Mouse (Mus musculus) cerebellum, adult 11-12 months (tissue): ENCODE results near the gene Gcnt1.
A peak's percentile ranks its signal among the peaks of the same experiment; 100 is the strongest.

Experiments used
- DNase-seq: peaks from one replicate; pipeline ENCODE4 v3.0.0; 2022

Gene Gcnt1

DNA sequence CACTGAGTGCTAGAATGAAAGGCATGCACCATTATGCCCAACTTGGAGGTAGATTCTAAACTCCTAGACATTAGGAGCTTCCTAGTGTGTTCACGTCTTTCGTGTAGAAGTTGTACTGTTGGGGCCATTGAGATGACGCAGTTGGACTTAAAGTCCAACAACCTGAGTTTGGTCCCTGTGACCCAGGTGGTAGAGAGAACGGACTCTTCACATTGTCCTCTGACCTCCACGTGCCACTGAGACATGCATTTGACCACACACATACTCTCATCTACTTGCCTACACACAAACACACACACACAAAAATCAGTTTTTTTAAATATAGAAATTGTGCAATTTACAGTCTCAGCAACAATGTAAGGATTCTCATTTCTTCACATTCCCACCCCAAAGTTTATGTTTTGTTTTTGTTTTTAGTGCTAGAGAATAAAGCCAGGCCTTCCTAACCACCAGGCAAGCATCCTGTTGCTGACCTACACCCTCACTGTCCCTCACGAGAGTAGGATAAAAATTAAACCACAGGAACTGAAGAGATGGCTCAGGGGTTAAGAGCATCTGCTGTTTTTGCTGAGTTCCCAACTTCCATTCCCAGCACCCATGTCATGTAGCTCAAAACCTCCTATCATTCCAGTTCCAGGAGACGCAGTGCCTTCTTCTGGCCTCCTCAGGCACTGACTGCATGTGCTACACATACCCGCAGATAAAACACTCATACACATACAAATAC, 6.1 kb downstream of the Gcnt1 start:
- DNase-seq = no peak

DNA sequence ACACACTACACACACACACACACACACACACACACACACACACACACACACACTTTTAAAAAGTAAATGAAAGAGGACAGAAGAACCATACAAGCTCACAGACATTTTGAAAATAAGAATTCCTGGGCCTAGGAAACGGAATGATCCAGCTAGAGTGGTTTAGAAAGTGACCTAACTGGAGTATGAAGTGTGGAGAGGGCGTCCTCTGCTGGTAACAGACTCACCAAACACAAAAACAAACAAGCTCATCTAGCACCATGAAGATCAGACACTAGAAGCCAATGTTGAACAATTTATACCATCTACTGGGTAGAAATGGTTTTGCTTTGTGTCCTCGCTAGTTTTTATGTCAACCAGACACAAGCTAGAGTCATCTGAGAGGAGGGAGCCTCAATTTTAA, 7.9 kb downstream of the Gcnt1 start:
- peak; percentile 34 for DNase-seq

DNA sequence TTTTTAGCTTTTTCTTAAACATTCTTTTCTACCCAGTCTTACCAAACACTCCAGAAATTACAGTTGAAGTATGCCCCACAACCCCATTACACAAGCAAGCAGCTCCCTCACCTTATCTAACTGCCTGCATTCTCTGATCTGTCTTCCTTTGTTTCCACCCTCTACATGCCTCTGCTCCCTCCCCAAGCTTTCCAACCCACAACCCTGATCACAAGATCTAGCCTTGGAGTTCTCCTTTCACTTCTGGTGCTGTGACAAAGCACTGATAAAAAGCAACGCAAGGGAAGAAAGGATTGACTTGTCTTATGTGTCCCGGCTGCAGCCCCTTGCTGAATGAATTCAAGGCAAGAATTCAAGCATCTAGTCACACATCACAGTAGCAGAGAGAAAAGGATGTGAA, 11.5 kb downstream of the Gcnt1 start:
- DNase-seq = no peak

DNA sequence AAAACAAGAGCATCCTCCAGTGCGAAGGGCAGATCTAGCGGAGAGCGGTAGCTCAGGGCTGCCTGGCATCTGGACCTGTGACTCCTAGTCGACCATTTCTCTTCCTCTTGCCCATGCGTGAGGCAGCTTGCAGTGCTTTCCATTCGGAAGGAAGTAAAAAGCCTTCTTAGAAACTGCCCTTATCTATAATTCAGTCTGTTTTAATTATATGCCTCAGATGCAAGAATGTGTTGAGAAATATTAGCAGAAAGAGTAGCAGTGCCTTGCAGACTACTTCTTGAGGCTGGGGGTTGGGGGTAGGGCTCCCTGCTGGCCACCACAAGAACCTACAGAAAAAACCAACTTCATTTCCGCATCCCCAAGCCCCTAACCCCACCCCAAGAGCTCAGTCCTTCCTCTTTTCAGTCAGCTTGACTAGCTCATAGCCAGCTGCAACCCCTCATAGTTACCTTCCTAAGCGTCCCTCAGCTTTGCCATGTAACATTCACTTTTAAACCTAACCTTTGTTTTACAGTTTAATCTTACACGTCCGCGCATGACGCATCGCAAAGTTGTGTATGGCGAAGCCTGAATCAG, 13.2 kb downstream of the Gcnt1 start:
- no peak for DNase-seq

DNA sequence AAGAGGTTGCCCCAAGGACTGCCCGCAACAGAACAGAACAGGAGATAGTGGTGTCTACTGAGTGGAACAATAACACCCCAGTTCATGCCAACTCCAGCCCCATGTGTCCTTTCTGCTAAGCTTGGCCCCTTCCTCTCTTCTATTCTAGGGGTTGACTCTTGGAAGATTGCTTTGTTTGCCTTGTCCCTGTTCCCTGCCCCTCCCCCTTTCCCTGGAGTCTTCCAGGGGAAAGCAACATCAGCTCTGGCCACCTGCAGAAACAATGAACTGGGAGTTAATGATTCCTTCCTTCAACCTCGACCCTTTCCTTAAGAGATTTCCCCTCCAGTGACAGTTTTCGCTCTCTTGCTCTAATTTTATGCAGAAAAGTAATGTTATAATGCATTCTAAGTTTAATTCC, 15.3 kb downstream of the Gcnt1 start:
- no peak for DNase-seq

DNA sequence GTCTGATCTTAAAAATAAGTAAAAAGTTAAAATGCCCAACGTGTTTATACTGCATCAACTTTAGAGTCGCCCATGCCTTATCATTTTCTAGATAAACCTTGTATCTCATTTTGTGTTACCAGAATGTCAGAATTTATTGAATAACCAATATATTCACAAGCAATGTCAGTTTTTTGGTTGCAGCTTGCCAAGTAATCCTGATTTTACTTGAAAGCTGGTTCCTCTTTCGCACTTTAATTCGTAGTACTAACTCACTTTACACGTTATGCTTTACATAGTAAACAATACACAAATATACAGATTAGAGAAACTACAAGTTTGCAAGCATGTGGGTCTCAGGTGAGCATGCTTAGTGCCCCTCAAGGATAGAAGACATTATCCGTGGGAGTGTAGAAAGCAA, 15.7 kb downstream of the Gcnt1 start:
- DNase-seq = no peak

DNA sequence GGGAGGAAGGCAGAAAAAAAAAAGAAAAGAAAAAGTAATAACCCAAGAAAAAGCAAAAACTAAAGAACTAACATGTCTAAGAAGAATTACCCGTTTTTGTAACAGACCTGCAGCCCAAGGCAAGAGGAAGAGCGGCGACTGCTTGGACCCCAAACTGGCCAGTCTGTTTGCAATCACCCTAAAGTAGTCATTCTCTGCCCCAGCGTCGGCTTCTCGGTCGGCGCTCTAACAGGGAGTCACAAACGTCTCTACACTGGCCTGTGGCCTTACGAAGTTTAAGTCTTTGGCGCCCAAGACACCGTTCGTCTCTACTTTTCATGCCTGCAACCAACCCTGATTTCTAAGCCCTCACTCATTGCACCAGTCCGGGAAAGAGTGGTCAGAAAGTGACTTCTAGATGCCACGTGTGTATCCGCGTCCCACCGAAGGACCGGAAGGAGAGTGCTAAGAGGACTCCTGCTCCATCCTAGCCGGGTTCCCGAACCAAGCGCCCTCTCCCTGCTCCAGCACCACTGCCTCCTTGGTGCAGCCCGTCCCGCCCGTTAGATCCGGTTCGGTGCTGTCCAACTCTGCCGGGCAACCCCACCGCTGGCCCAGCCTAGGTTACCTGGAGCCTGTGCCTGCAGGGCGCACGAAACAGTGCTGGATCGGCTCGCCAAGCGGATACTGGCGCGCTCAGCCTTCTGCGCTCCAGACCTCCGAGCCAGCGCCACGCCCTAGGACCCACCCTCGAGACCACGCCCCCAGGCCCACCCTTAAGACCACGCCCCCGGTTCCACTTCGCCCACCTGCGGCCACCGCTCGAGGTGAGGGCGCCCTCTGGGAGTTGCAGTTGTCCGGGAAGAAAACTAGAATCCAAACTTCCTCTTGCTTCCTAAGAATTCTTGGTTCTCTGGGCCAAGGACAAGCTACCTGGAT, 16.4 kb downstream of the Gcnt1 start:
- DNase-seq = peak; percentile 80

DNA sequence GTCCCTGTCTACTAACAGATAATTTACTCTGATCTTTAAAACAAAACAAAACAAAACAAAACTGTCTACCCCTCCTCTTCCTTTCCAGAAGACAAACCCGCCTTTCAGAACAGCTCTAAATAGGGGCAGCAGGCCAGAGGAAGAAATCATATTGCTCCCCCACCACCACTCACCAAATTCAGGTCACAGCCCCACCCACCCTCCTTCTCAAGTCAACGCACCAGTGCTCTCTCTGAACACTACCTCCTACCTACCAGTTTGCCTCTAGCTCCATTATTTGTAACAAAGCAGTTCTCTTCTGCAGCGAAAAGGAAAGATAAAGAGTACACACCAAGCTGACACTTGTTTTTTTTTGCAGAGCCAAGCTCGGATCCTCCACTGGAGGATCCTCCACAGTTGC, 17.3 kb downstream of the Gcnt1 start:
- DNase-seq = no peak

DNA sequence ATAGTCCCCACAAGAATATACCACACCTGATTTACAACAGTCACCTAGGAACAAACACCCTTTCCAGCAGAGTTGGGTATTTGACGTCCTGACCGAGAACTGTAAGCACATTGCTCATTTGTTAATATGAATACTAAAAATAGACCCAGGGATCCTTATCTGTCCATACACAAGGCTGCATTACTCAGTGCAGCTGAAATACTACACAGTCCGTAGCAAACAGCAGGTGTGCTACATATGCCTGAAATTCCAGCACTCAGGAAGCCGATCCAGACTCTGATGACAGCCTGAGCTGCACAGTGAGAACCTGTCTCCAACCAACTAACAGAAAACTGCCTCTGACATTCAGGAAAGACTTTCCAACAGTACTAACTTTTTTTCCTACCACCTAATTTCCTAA, 17.8 kb downstream of the Gcnt1 start:
- DNase-seq = no peak

DNA sequence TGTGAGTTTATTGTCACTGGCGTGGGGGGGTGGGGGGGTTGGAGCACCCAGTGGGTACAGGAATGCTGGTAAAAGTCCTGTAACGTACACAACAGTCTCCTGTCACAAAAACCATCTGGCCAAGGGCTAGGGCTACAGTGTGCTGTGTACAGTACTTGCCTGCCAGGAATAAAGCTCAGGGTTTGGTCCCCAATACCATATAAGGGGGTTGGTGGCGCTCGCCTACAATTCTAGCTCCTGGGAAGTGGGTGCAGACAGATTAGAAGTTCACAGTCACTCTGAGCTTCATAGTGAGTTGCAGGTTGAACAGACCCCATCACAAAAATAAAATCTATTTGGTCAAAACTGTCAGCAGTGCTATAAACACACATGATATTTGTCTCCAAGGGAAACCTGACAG, 18.3 kb downstream of the Gcnt1 start:
- DNase-seq = no peak

DNA sequence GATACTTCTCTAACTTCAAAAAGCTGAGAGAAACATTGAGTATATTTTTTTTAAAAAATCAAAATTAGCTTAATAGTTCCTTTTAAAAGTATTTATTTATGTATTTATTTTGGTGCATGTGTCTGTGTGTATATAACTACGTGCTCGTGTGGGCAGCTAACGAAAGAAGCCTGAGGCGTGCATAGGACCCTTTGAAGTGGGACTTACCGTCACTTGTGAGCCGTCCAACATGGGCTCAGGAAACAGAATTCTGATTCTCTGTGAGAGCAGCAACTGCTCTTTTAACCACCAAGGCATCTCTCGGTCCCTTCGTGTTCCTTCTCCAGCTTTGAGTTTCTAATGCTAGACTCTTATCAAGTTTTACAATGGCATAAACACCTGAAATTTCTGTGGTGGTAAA, 18.9 kb downstream of the Gcnt1 start:
- DNase-seq = no peak

DNA sequence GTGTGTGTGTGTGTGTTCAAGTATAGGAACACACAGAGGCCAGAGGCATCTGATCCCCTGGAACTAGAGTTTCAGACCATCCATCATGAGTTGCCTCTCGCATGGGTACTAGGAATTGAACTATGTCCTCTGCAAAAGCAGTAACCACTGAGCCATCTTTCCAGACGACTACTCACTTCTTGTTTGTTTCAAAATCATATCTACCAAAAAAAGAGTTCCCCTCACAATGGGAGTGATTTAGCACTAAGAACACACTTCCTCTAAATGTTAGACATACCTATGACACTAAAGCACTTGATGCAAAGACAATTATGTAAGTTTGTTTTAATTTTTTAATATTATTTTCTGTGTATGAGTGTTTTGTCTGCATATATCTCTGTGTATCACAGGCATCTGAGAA, 24.8 kb downstream of the Gcnt1 start:
- DNase-seq = no peak

DNA sequence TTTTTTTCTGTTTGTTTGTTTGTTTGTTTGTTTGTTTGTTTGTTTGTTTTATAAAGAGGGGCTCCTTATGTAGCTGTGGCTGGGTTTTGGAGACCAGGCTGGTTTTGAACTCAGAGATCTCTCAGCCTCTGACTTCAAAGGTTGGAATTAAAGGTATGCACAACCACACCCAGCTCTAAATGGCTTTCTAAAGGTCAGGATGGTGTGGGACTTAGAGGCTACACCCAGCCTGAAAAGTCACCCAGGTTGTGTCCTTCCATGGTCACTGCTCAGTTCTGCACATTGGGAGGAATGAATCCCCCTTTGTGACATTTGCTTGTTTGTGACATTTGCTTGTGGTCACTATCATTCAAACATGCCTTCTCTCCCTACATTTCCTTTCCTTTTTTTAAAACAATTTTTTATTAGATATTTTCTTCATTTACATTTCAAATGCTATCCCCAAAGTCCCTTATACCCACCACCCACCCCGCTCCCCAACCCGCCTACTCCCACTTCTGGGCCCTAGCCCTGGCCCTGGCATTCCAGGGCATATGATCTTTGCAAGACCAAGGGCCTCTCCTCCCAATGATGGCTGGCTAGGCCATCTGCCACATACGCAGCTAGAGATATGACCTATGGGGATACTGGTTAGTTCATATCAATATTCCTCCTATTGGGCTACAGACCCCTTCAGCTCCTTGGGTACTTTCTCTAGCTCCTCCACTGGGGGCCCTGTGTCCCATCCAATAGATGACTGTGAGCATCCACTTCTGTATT, 25.7 kb downstream of the Gcnt1 start:
- DNase-seq = no peak

DNA sequence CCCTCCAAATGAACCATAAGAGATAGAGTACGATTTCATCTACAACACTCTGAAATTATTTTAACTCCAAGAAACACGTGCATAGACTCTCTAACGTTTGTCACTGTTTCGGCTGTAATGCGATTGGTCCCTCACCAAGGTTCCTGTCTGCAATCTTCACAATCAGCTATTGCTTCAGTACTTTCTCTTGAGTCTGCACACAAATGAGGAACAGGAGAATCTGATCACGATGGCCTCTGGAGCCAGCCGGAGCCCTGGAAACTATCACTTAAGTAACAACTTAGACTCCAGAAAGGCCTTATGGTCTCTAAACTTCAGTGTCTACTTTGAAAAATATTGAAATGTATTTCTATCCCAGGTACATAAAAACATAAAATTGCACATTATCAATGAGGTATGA, 27.8 kb downstream of the Gcnt1 start:
- no peak for DNase-seq

DNA sequence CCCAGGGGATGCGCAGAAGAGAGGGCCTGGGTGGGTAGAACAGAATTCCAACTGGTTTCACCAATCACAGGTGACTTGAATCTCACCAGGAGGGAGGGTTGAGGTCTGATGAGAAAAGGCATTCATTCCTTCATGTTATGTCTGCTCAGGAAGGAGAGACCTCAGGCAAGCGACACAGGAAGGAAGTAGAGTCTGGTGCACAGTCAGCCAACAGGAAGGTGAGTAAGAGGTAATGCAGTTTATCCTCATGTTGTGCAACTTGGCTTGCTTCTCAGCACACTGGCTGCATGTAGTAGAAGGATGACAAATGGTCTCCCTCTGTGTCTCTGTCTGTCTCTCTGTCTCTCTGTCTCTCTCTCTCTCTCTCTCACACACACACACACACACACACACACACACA, 33.1 kb downstream of the Gcnt1 start:
- DNase-seq = no peak

DNA sequence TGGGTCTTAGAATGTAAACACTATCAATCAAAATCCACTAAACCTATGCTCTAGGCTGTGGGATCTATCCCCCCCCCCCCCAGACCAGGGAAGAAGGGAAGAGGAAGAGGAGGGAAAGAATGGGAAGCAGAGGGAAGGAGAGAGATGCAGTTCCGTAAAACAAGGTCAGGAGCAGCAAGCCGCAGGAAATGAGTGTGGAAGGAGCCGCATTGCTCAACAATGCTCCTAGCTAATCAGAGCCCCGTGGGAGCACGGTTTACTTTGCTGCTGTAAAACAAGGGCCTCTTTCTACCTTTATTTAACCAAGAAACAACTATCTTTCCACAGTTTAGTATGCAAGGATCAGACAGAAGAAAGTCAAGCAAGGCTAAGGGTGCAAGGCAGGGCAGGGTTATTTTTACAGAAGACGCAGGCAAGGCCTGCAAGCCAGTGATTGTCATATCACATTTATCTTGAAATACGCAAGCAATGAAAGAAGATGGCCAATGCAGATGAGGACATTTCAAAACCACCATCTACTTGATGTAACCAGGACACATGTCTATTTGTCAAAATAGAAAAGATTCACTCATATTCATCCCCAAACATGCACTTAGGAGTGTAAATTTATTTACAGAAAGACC, 35.5 kb downstream of the Gcnt1 start:
- no peak for DNase-seq

DNA sequence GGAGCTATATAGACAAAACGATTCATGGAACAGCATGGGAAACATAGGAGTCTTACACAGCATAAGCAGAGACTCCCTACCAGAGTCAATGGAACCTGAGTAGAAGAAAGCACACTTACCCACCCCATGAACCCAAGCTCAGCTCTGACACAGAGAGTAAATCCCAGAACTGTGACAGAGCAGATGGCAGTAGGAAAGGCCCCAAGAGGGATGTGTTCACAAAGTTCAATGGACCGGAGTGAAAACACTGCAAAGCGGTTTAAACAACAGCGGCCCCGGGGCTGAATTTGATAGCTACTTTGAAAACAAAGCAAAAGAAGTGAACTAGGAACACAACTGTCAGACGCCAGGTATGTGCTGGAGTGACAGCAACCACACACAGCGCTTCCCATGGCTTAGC, 36.0 kb downstream of the Gcnt1 start:
- DNase-seq = no peak

DNA sequence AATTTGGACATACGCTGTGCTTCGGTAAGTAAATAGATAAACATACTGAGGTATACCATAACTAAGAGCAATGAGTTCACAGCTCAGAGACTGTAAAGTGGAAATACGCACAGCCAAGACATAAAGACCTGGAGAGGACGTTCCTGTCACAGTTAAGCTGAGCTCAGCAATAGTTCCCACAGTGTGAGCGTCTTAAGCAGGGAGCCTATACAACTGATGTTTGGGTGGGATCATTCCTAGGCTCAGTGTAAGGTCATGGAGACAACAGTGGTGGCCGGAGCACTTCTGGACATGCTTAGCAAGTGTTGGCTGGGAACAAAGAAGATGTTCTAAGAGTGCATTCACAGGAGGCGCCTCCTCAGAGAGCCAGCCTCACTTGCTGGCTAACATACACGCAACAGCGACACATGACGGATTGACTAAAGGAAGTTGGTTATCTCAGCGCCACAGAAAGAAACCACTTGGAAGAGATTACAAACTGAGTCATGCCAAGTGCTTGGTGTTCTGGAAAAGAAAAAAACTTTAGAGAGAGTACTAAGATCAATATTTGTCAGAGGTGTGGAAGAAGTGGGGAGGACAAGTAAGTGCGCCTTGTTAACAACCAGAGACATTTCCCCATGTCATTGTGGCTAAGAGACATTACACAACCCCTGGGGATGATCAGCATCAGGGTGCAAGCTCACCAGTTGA, 37.9 kb downstream of the Gcnt1 start:
- DNase-seq = no peak

DNA sequence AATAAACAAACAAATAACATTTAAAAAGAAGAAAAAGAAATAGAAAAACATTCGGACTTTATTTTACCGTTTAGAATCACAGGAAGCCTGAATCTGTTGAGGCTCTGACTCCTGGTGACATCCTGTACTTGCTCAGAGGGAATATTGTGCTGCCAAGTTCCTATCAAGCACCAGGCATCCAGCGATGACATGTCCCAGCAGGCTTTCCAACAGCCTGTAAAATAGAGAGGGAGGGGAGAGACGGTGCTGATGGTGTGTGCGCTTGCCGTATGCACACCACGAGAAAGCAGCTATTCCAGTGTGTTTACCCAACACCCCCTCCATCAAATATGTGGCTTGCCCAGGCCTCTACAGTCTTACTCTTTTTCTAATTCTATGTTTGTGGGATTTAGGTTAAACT, 39.6 kb downstream of the Gcnt1 start:
- DNase-seq = peak; percentile 56

DNA sequence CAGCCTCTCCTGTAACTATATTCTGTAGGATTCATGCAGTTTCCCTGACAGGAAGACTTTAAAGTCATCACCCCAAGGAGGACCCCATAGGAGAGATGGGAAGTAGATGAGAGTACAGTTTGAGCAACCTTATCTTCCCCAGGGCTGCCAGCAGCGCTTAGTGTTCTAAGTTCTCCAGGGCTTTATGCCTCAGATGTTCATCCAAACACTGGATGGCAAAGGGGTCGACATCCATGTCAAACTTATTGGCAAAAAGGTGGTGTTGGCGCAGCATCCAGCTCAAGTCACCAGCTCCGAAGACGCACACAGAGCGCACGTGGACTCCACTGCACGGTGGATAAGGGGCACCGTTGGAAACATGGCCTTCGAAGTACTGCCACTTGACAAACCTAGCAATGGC, 43.7 kb downstream of the Gcnt1 start:
- no peak for DNase-seq

DNA sequence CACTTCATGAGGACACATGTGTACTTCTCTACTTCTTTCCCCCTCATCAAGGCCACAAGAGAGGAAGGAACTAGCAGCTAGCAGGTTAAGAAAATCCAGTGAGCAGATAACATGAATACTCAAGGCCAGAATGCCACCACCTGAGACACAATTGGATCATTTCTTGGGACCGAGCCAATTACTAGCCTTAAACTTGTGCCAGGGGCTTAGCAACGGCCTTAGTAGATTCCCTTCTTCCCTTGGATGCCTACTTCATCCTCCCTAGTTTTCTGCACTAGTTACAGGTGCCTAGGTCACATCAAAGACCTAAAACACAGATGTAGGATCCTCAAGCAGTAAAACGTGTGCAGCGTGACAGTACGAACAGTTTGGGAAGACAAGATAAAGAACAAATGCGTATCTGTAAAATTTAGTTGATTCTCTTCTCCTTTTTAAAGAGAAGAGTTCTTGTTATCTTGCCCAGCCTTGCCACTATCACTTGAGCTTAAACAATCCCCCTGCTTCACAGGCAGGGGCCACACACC, 44.7 kb downstream of the Gcnt1 start:
- DNase-seq = no peak

DNA sequence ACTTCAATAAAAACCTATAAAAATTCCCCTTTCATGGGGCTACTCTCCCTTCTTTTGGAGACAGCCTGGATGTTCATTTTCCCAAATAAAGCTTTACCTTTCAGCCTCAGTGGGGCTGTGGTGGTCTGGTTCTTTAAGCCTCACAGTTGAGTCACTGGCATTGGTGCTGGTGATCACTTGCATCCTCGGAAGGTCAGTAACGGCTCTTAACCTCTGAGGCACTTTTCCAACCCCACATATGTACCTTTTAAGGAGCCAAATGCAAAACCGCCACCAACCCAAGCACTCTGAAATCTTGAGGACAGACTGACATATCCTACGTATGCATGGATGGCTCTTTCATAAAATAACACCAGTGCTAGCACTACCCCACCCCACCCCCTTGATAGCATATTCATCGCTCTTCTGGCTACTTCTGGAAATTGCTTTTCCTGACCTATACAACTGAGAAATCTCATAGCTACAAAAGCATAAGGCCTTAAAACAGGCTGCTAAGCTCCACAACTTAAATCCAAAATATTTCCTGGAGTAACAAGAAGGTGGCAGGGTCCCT, 48.9 kb downstream of the Gcnt1 start:
- DNase-seq = no peak
